Mouse (Mus musculus) kidney, adult 9 months (tissue): ENCODE measurements at regions not wholly inside any gene's neighbourhood (a gene's known extent, or its start where the extent isn't known, plus 50 kb on each side); places are given as distances from the start of the nearest gene placed in this dataset.

Source experiments
- DNase-seq: peaks from one replicate; pipeline ENCODE4 v3.0.0; 2022

DNA sequence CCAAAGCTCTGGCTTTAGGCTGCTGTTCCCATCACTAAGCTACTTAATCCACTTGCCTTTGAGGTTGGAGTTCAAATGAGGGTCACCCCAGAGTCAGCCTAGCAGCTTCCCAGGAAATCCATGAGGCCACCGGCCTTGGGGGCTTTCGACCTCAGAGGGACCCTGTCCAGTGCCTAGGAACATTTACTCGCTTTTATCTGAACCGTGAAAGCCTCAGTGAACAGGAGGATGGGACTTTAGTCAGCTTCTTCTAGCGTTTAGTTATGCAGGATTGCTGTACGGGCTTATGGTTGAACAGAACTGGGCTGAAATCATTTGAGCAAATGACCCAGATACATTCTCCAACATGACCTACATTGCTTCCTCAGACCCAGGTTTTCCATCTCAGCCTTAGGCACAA is 174.9 kb downstream of the Parm1 start:
- DNase-seq: no peak

DNA sequence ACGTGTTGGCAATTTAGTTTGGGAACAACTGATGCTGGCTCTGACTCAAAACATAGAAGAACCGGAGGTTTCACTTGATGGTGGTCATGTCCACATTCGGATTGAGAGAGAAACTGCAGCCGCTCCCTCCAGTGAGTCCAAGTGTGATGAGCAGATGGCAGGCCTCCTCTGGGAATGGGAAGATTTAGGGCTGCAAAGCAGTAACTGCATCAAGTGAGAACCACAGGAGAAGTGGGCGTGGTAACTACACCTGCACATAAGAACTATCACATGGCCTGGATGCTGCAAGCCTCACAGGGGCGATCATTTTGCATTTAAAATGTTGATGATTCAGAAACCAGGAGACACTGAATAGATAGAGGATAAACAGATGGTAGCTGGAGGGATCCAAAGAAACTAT is 161.3 kb downstream of the Parm1 start:
- no peak for DNase-seq
